Mouse (Mus musculus) intestine, embryonic 14.5 days (tissue): ENCODE results near the gene Olfr1200. TPM values are rescaled to one million over a fixed set of nuclear protein-coding genes. Genes with fewer than 3 reads are reported as not detected.

Source experiments
- ATAC-seq: fragments of 200-750 bp; cut with Nextera tagmentation; replicated peaks from 2 replicates; pipeline ENCODE4 v1.8.0; 2017; ENCODE audit warnings: low read depth, moderate number of reproducible peaks, moderate TSS enrichment, moderate library complexity; ENCODE audit not compliant: low FRiP score, low TSS enrichment
- DNase-seq: peaks from one replicate; pipeline ENCODE4 v3.0.0-alpha.2; 2018; ENCODE audit warnings: low spot score
- H3K27ac ChIP-seq: fragments of 300-500 bp; sonication (generic); 2 replicates; pipeline ENCODE4 v1.5.1; 2014; ENCODE audit warnings: low read depth, mild to moderate bottlenecking, control low read depth
- H3K27me3 ChIP-seq: fragments of 300-500 bp; sonication (generic); replicated peaks from 2 replicates; pipeline ENCODE4 v1.6.1; 2014; ENCODE audit warnings: low read length, control low read depth; ENCODE audit not compliant: control insufficient read depth, insufficient read depth
- H3K36me3 ChIP-seq: fragments of 300-500 bp; sonication (generic); 2 replicates; pipeline ENCODE4 v1.6.1; 2014; ENCODE audit warnings: low read length, control low read depth; ENCODE audit not compliant: control insufficient read depth, insufficient read depth
- H3K4me1 ChIP-seq: fragments of 300-500 bp; sonication (generic); replicated peaks from 2 replicates; pipeline ENCODE4 v1.6.1; 2014; ENCODE audit warnings: low read length, control low read depth, mixed read lengths; ENCODE audit not compliant: control insufficient read depth, insufficient read depth
- H3K4me2 ChIP-seq: fragments of 300-500 bp; sonication (generic); 2 replicates; pipeline ENCODE4 v1.6.1; 2014; ENCODE audit warnings: low read length
- H3K4me3 ChIP-seq: fragments of 300-500 bp; sonication (generic); 2 replicates; pipeline ENCODE4 v1.5.1; 2014; ENCODE audit warnings: low read depth, low read length, control low read depth, mixed read lengths
- H3K9ac ChIP-seq: fragments of 300-500 bp; sonication (generic); 2 replicates; pipeline ENCODE4 v1.6.1; 2014; ENCODE audit warnings: mild to moderate bottlenecking, low read length
- H3K9me3 ChIP-seq: fragments of 300-500 bp; sonication (generic); 2 replicates; pipeline ENCODE4 v1.6.1; 2016; ENCODE audit warnings: low read length, control low read depth; ENCODE audit not compliant: control insufficient read depth
- WGBS: fragments of 180-500 bp; shearing (Covaris S2); extraction: QIAGEN DNeasy Blood & Tissue Kit; methylation state at CpG from one replicate; pipeline ENCODE4 v1.1.7; 2014; 5-methylcytosine and 5-hydroxymethylcytosine counted together
- polyA plus RNA-seq: library from polyadenylated mRNA; unstranded; fragments of >200 nt; fragmentation: Nextera tagmentation; extraction: Ambion mirVana; gene quantifications from 2 replicates; pipeline ENCODE4 v1.2.1, GENCODE M21; 2014

Gene Olfr1200
- polyA plus RNA-seq, result not detected in 2 replicates

- no peak within 1 kb of the TSS for H3K9ac ChIP-seq
- no peaks in the 10 kb centered on the region for H3K4me1 ChIP-seq
- no peaks in the 10 kb centered on the region for H3K27me3 ChIP-seq
- H3K4me3 ChIP-seq, result no peak within 1 kb of the TSS
- no peak within 1 kb of the TSS for H3K4me2 ChIP-seq
- DNase-seq (no peak), ATAC-seq (no peak)
- H3K36me3 ChIP-seq, result no peaks in the 10 kb centered on the region
- no peak within 1 kb of the TSS for H3K27ac ChIP-seq
- H3K9me3 ChIP-seq, result no peaks in the 10 kb centered on the region
- WGBS, result 77% methylated on average over 2 of the region's 2 CpGs
Measured at GRCm38 (mm10) chr2:88770388-88770787, at the start of gene Olfr1200. Olfr1200 (minus strand) TSS chr2:88770488.

- 91% methylated on average over 1 of the region's 1 CpGs for WGBS
- no peak for DNase-seq
- Histone ChIP-seq H3K4me1 (no peaks in the 10 kb centered on the region), H3K9me3 (no peaks in the 10 kb centered on the region), H3K36me3 (no peaks in the 10 kb centered on the region), H3K4me2 (no peak within 1 kb of the TSS), H3K27me3 (no peaks in the 10 kb centered on the region), H3K27ac (no peak within 1 kb of the TSS), H3K9ac (no peak within 1 kb of the TSS), H3K4me3 (no peak within 1 kb of the TSS)
- no peak for ATAC-seq
Measured at GRCm38 (mm10) chr2:88814196-88814595, 43.9 kb upstream of the Olfr1200 start, which contains the start of gene Olfr1202. Olfr1202 (plus strand) TSS chr2:88814496.

GRCm38 (mm10) chr2:88792736-88793135 is 22.4 kb upstream of the Olfr1200 start, which contains the start of gene Olfr1201:
Olfr1201 (plus strand) TSS chr2:88793036.
- 82% methylated on average over 6 of the region's 6 CpGs for WGBS
- H3K27me3 ChIP-seq, result no peaks in the 10 kb centered on the region
- H3K4me1 ChIP-seq, result no peaks in the 10 kb centered on the region
- H3K27ac ChIP-seq, result no peak within 1 kb of the TSS
- DNase-seq (no peak), ATAC-seq (no peak)
- no peak within 1 kb of the TSS for H3K4me2 ChIP-seq
- no peaks in the 10 kb centered on the region for H3K36me3 ChIP-seq
- H3K4me3 ChIP-seq, result no peak within 1 kb of the TSS
- no peak within 1 kb of the TSS for H3K9ac ChIP-seq
- H3K9me3 ChIP-seq, result no peaks in the 10 kb centered on the region

- no peaks in the 10 kb centered on the region for H3K36me3 ChIP-seq
- 89% methylated on average over 2 of the region's 2 CpGs for WGBS
- H3K9me3 ChIP-seq, result no peaks in the 10 kb centered on the region
- H3K27ac ChIP-seq, result no peak within 1 kb of the TSS
- H3K4me3 ChIP-seq, result no peak within 1 kb of the TSS
- H3K27me3 ChIP-seq, result no peaks in the 10 kb centered on the region
- ATAC-seq (no peak), DNase-seq (no peak)
- no peak within 1 kb of the TSS for H3K4me2 ChIP-seq
- no peak within 1 kb of the TSS for H3K9ac ChIP-seq
- H3K4me1 ChIP-seq, result no peaks in the 10 kb centered on the region
Measured at GRCm38 (mm10) chr2:88760369-88760768, 9.9 kb downstream of the Olfr1200 start, which contains the start of gene Olfr1199. Olfr1199 (minus strand) TSS chr2:88760469.

- no peaks in the 10 kb centered on the region for H3K4me1 ChIP-seq
- H3K9ac ChIP-seq, result no peak within 1 kb of the TSS
- no peak within 1 kb of the TSS for H3K4me3 ChIP-seq
- DNase-seq (no peak), ATAC-seq (no peak)
- H3K36me3 ChIP-seq, result no peaks in the 10 kb centered on the region
- H3K27ac ChIP-seq, result no peak within 1 kb of the TSS
- 86% methylated on average over 2 of the region's 2 CpGs for WGBS
- no peaks in the 10 kb centered on the region for H3K27me3 ChIP-seq
- H3K9me3 ChIP-seq, result no peaks in the 10 kb centered on the region
- no peak within 1 kb of the TSS for H3K4me2 ChIP-seq
Measured at GRCm38 (mm10) chr2:88751270-88751669, 19.0 kb downstream of the Olfr1200 start, which contains the start of gene Olfr1198. Olfr1198 (minus strand) TSS chr2:88751370.

GRCm38 (mm10) chr2:88743379-88743778 is 26.9 kb downstream of the Olfr1200 start:
- H3K9ac ChIP-seq, result no peak overlapping the region
- no peak for ATAC-seq
- no peaks in the 10 kb centered on the region for H3K4me1 ChIP-seq
- H3K27me3 ChIP-seq, result no peaks in the 10 kb centered on the region
- WGBS, result 83% methylated on average over 3 of the region's 3 CpGs
- no peak overlapping the region for H3K27ac ChIP-seq
- DNase-seq, result no peak
- H3K4me3 ChIP-seq, result no peak overlapping the region
- H3K9me3 ChIP-seq, result no peaks in the 10 kb centered on the region
- no peaks in the 10 kb centered on the region for H3K36me3 ChIP-seq
- no peak overlapping the region for H3K4me2 ChIP-seq

GRCm38 (mm10) chr2:88732266-88732665 is 38.0 kb downstream of the Olfr1200 start, which contains the start of gene Olfr1197:
Olfr1197 (minus strand) TSS chr2:88732366.
- Histone ChIP-seq H3K4me2 (no peak within 1 kb of the TSS), H3K27me3 (no peaks in the 10 kb centered on the region), H3K36me3 (no peaks in the 10 kb centered on the region), H3K4me3 (no peak within 1 kb of the TSS), H3K4me1 (no peaks in the 10 kb centered on the region), H3K27ac (no peak within 1 kb of the TSS), H3K9ac (no peak within 1 kb of the TSS), H3K9me3 (no peaks in the 10 kb centered on the region)
- DNase-seq, result no peak
- 87% methylated on average over 1 of the region's 1 CpGs for WGBS
- no peak for ATAC-seq

Other genes with a start within 250 kb of the Olfr1200 start
- gene Olfr1188, start 213.6 kb downstream of the Olfr1200 start, polyA plus RNA-seq, result not detected in 2 replicates
- gene Olfr1189, start 184.0 kb downstream of the Olfr1200 start, polyA plus RNA-seq, result not detected in 2 replicates
- not detected in 2 replicates for gene Olfr1191-ps1, start 129.9 kb downstream of the Olfr1200 start, polyA plus RNA-seq
- gene Olfr1192-ps1, start 122.0 kb downstream of the Olfr1200 start, polyA plus RNA-seq, result not detected in 2 replicates
- gene Olfr1193, start 94.9 kb downstream of the Olfr1200 start, polyA plus RNA-seq, result not detected in 2 replicates
- gene Olfr1195, start 81.3 kb downstream of the Olfr1200 start, polyA plus RNA-seq, result not detected in 2 replicates
- not detected in 2 replicates for gene Olfr1196, start 65.9 kb downstream of the Olfr1200 start, polyA plus RNA-seq
- gene Olfr1197, start 38.1 kb downstream of the Olfr1200 start, polyA plus RNA-seq, result not detected in 2 replicates
- not detected in 2 replicates for gene Olfr1198, start 19.1 kb downstream of the Olfr1200 start, polyA plus RNA-seq
- not detected in 2 replicates for gene Olfr1199, start 10.0 kb downstream of the Olfr1200 start, polyA plus RNA-seq
- not detected in 2 replicates for gene Olfr1201, start 22.5 kb upstream of the Olfr1200 start, polyA plus RNA-seq
- gene Olfr1202, start 44.0 kb upstream of the Olfr1200 start, polyA plus RNA-seq, result not detected in 2 replicates
- gene Olfr1205, start 59.2 kb upstream of the Olfr1200 start, polyA plus RNA-seq, result not detected in 2 replicates
- not detected in 2 replicates for gene Olfr1204, start 78.8 kb upstream of the Olfr1200 start, polyA plus RNA-seq
- gene Olfr1206, start 92.7 kb upstream of the Olfr1200 start, polyA plus RNA-seq, result not detected in 2 replicates
- not detected in 2 replicates for gene Olfr1208, start 131.8 kb upstream of the Olfr1200 start, polyA plus RNA-seq
- gene Olfr1209, start 144.7 kb upstream of the Olfr1200 start, polyA plus RNA-seq, result not detected in 2 replicates
- not detected in 2 replicates for gene Olfr1211, start 167.6 kb upstream of the Olfr1200 start, polyA plus RNA-seq
- not detected in 2 replicates for gene Olfr1212, start 183.5 kb upstream of the Olfr1200 start, polyA plus RNA-seq
- not detected in 2 replicates for gene Gm13762, start 209.8 kb upstream of the Olfr1200 start, polyA plus RNA-seq
- not detected in 2 replicates for gene Olfr1214, start 222.2 kb upstream of the Olfr1200 start, polyA plus RNA-seq
- gene Olfr1215, start 236.5 kb upstream of the Olfr1200 start, polyA plus RNA-seq, result not detected in 2 replicates
- not detected in 2 replicates for gene Olfr1216, start 247.9 kb upstream of the Olfr1200 start, polyA plus RNA-seq